Mouse (Mus musculus) right cerebral cortex, adult 18-20 months (tissue): ENCODE data around the gene Gm11559.
"Not testable (repeated sequence)": the region's sequence is repeated elsewhere in the genome, so short reads cannot be mapped to it uniquely, and the experiment has no call there.

ENCODE experiments used
- DNase-seq: peaks from one replicate; pipeline ENCODE4 v3.0.0; 2022; ENCODE audit warnings: mixed read lengths

Gene Gm11559

DNA sequence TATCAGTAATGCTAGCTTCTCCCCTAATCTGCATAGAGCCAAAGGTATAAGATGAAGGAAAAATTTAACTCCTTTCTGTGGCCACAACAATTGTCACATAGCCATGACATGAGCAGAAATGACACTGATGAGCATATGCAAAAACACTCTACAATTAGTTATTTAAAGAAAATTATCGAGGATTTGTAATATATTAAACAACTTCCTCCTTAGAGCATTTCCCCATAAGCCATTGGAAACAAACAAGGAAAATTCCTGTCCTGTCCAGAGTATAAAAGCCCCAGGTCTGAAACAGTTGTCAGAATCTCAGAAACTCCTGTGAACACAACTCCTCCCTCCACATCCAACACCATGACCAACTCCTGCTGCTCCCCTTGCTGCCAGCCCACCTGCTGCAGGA lies at the start of gene Gm11559:
Gm11559 (plus strand) TSS at position 301 of the 400 bp plus-strand sequence.
- DNase-seq, result not testable (repeated sequence)

GRCm38 (mm10) chr11:99815566-99815965 lies 48.7 kb upstream of the Gm11559 start, which contains the start of gene Gm11564:
Gm11564 (minus strand) TSS chr11:99815666.
- not testable (repeated sequence) for DNase-seq

DNA sequence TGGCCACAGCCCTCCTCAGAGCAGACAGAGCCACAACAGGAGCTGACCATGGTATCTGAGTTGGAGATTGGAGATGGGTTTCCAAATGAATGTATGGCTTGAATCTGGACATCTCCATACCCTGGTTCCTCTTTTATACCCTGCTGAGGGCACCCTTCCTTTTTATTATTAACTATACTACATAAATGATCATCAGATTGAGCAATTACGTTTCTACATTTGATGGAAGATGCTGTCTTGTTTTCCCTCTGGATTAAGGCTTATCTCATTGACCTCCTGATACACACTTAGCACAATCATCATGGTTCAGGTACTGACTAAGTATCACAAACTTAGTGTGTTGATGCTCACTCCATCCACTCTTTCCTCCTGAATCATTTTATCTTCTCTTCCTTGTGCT lies 26.3 kb upstream of the Gm11559 start, which contains the start of gene 2300003K06Rik:
2300003K06Rik (minus strand) TSS at position 101 of the 400 bp plus-strand sequence.
- DNase-seq, result no peak

DNA sequence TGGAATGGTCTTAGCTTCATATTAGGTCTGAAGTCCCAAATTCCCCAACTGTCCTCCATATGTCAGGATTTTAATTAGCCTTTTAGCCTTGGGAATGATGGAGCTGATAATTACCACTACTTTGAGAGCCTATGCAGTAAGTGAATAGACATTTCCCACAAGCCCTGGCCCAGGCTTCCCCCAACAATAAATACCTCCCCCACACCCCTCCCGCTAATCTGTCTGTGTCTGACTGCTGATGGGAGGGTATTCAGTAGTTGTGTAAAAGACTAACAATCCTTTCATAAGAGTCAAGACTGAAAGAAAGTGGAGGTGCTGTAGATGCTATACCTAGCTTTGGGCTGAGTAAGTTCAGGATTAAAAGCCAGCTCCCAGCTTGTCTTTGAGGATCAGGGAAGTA lies 22.1 kb upstream of the Gm11559 start:
- no peak for DNase-seq

DNA sequence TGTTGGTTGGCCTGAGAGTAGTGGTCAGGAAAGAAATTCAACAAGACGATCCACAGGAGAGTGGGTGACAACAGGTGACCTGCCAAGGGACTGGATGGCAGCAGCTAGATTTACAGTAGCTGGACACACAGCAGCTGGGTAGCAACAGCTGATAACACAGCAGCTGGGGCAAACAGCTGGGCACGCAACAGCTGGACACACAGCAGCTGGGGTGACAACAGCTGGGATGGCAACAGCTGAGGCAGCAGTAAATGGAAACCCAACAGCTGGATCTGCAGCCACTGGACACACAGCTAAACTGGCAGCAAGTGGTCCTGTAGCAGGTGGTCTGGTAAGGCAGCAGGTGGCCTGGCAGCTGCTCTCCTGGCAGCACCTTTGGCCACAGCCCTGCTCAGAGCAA lies 17.5 kb upstream of the Gm11559 start:
- DNase-seq, result no peak

- no peak for DNase-seq
These were observed 12.8 kb upstream of the Gm11559 start, which contains the start of gene Krtap4-16 for GRCm38 (mm10) chr11:99851508-99851907. Krtap4-16 (minus strand) TSS chr11:99851608.

DNA sequence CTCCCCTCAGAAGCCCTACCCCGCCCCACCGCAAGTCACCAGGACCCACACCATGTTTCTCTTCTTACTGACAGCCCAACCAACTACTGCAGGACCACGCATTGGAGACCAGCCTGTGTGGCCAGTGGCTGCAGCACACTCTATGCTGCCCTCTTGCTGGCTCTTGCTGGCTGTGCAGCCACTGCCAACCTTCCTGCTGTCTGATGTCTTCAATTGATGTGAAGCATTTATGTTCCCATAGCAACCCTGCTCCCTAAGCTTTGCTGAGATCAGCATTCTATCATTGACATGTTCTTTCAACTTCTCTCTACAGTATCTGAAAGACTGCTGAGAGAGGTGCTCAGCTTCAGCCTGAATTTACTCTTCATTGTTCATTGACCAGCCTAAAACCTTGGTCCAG lies 10.2 kb upstream of the Gm11559 start:
- no peak for DNase-seq

DNA sequence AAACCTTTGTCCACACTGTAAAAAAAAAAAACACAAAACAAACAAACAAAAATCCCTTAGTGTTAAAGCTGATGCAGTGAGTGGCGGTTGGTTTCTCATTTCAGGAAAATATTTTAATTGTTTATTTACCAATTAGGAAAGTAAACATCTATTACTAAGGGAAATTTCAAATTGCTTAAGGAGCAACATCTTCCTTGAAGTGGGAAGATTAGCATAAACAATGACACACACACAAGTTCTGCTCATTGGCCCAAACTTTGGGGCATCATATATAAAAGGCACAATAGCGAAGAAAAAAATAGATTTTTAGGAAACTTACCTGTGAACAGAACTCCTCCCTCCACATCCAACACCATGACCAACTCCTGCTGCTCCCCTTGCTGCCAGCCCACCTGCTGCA lies 6.7 kb upstream of the Gm11559 start, which contains the start of gene Gm11568:
Gm11568 (plus strand) TSS at position 301 of the 400 bp plus-strand sequence.
- DNase-seq, result no peak

DNA sequence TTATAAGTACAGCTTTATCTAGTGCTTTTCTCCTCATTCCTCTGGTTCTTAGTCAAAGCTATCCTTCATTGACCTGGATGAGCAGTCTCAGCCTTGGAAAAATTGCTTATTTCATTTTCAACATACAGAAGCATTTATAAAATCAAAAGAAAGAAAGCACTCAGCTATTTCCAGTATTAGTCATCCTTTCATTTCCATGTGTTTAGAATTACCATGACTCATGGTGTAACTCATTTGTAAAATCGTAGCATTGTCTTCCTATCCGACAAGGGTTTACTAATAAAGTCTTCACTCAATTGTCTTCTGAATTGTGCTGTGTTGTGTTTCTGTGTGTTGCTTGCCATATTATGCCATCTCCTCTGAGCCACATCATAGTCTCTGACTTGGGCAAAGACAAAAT lies 5.5 kb upstream of the Gm11559 start:
- no peak for DNase-seq

DNA sequence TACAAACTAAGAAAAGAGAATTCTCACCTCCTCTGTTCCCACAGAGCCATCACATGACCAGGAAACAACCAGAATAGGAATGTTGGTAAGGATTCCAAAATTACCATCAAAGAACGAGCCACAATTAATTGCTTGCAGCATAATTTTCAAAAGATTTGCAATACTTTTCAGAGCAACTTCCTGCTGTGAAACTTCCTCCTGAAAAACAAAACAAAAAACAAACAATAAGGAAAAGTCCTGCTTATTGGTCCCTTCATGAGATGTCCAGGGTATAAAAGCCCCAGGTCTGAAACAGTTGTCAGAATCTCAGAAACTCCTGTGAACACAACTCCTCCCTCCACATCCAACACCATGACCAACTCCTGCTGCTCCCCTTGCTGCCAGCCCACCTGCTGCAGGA lies 8.8 kb downstream of the Gm11559 start, which contains the start of gene Krtap9-1:
Krtap9-1 (plus strand) TSS at position 301 of the 400 bp plus-strand sequence.
- DNase-seq, result not testable (repeated sequence)

DNA sequence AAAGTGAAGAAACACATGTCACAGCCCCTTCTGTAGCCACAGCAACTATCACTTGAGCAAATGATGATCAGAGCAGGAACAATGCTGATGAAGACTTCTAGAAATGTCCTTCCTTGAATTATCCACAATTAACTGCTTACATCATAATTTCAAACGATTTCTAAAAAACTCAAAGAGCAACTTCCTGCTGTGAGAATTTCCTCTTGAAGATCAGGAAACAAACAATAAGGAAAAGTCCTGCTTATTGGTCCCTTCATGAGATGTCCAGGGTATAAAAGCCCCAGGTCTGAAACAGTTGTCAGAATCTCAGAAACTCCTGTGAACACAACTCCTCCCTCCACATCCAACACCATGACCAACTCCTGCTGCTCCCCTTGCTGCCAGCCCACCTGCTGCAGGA lies 14.6 kb downstream of the Gm11559 start, which contains the start of gene Gm11567:
Gm11567 (plus strand) TSS at position 301 of the 400 bp plus-strand sequence.
- DNase-seq, result not testable (repeated sequence)

- no peak for DNase-seq
These were observed 43.3 kb downstream of the Gm11559 start, which contains the start of gene Krtap31-1 for GRCm38 (mm10) chr11:99907620-99908019. Krtap31-1 (plus strand) TSS chr11:99907920.

DNA sequence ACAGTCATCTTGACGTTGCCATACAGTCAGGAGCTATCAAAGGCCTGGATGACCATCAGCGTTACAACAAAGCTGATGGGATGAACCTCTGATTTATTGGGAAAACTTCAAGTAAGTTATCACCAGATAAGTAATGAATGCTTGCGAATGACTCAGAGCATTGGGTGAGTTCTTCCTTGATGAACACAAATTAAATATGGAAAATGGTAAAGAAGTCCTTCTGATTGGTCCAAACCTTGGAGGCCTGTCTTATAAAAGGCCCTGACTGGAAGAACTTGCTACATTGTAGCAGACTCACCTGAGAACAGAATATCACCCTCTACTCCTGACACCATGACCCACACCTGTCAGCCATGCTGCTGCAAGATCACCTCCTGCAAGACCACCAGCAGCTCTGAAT lies 50.2 kb downstream of the Gm11559 start, which contains the start of gene Gm11565:
Gm11565 (plus strand) TSS at position 301 of the 400 bp plus-strand sequence.
- DNase-seq, result no peak
